13 mouse cellular contexts compared by ENCODE assay signal in genomic region chrX:36506863-36507262, GRCm38 (mm10). TPM values are rescaled to one million over a fixed set of nuclear protein-coding genes. Genes with fewer than 3 reads are reported as not detected.
DNase-seq lines count a peak whose midpoint lies in the region; ATAC-seq and TF ChIP-seq lines count a peak whose summit lies in the region.
"Had no signal": no experiment of that assay in that cellular context is flagged by ENCODE, and none has a peak within 500 bp of the region (broad histone marks: within the 10 kb centered on the region; RNA-seq: fewer than 3 reads in every experiment).

No protein-coding gene starts in this region.

- no peak for DNase-seq in gastrocnemius, adult 2 months
- DNase-seq in gastrocnemius, adult 18-20 months (ENCODE audit: low spot score), result no peak
- peak; percentile 63 for DNase-seq in lung, embryonic 14.5 days
- DNase-seq in lung, postnatal 10 days, result no peak
- DNase-seq in brain, embryonic 18.5 days (ENCODE audit: low read depth, low spot score), result peak; percentile 2
- DNase-seq in retina, embryonic 14.5 days (ENCODE audit: low spot score), result peak; percentile 65
- no peak for DNase-seq in left cerebral cortex, adult 8-10 months (ENCODE audit: low spot score in 2 of 2)
- DNase-seq: left cerebral cortex, postnatal 4 days; right cerebral cortex, adult 18-20 months had no signal

- no peaks in the 10 kb centered on the region for H3K27me3 ChIP-seq in lung, embryonic 14.5 days (ENCODE audit: insufficient read depth, low read length)
- no peaks in the 10 kb centered on the region for H3K27me3 ChIP-seq in forebrain, embryonic 12.5 days
- H3K27me3 ChIP-seq: heart, embryonic 13.5 days; kidney, embryonic 15.5 days; midbrain, embryonic 13.5 days had no signal

- peak; percentile 68 for TF ChIP-seq CTCF in gastrocnemius, adult 2 months (IDR thresholded peaks at IDR 0.05)
- peak; percentile 58 for TF ChIP-seq CTCF in lung, embryonic 14.5 days (IDR thresholded peaks at IDR 0.05; ENCODE audit: low read depth)

- H3K9ac ChIP-seq in lung, embryonic 14.5 days, result no peak overlapping the region
- no peak overlapping the region for H3K9ac ChIP-seq in forebrain, embryonic 12.5 days
- H3K9ac ChIP-seq: heart, embryonic 13.5 days; kidney, embryonic 15.5 days; midbrain, embryonic 13.5 days had no signal

- no peaks in the 10 kb centered on the region for H3K36me3 ChIP-seq in lung, embryonic 14.5 days (ENCODE audit: insufficient read depth)
- H3K36me3 ChIP-seq in forebrain, embryonic 12.5 days (replicated peaks), result no peaks in the 10 kb centered on the region
- H3K36me3 ChIP-seq: heart, embryonic 13.5 days; kidney, embryonic 15.5 days; midbrain, embryonic 13.5 days had no signal

- no peaks in the 10 kb centered on the region for H3K9me3 ChIP-seq in lung, embryonic 14.5 days (ENCODE audit: low read depth, low read length)
- no peaks in the 10 kb centered on the region for H3K9me3 ChIP-seq in forebrain, embryonic 12.5 days
- H3K9me3 ChIP-seq: heart, embryonic 13.5 days; kidney, embryonic 15.5 days; midbrain, embryonic 13.5 days had no signal

- H3K27ac ChIP-seq in gastrocnemius, adult 2 months, result no peak overlapping the region
- H3K27ac ChIP-seq in lung, embryonic 14.5 days (ENCODE audit: low read depth), result no peak overlapping the region
- no peak overlapping the region for H3K27ac ChIP-seq in forebrain, embryonic 12.5 days
- H3K27ac ChIP-seq: heart, embryonic 13.5 days; kidney, embryonic 15.5 days; midbrain, embryonic 13.5 days had no signal

- H3K4me1 ChIP-seq in lung, embryonic 14.5 days (ENCODE audit: insufficient read depth), result no peaks in the 10 kb centered on the region
- no peaks in the 10 kb centered on the region for H3K4me1 ChIP-seq in forebrain, embryonic 12.5 days
- H3K4me1 ChIP-seq: heart, embryonic 13.5 days; kidney, embryonic 15.5 days; midbrain, embryonic 13.5 days had no signal

- no peak for ATAC-seq in lung, embryonic 14.5 days (ENCODE audit: insufficient read depth)
- no peak for ATAC-seq in forebrain, embryonic 12.5 days (ENCODE audit: low FRiP score)
- ATAC-seq: midbrain, embryonic 13.5 days had no signal

- 41% methylated on average over 6 of the region's 6 CpGs for WGBS in lung, embryonic 14.5 days
- WGBS in forebrain, embryonic 12.5 days, result 64% methylated on average over 6 of the region's 6 CpGs

- intact Hi-C loops in gastrocnemius, adult 2 months (cut with DNase I), result no loop called here

- H3K4me2 ChIP-seq in lung, embryonic 14.5 days, result no peak overlapping the region
- no peak overlapping the region for H3K4me2 ChIP-seq in forebrain, embryonic 12.5 days
- H3K4me2 ChIP-seq: heart, embryonic 13.5 days; kidney, embryonic 15.5 days; midbrain, embryonic 13.5 days had no signal

- no peak overlapping the region for H3K4me3 ChIP-seq in gastrocnemius, adult 2 months
- H3K4me3 ChIP-seq in lung, embryonic 14.5 days (ENCODE audit: low read depth, low read length), result no peak overlapping the region
- no peak overlapping the region for H3K4me3 ChIP-seq in forebrain, embryonic 12.5 days (replicated peaks)
- H3K4me3 ChIP-seq: heart, embryonic 13.5 days; kidney, embryonic 15.5 days; midbrain, embryonic 13.5 days had no signal

RNA-seq across cellular contexts. Expression of gene Gm14569, which starts 15.2 kb away (rescaled TPM):
- total RNA-seq in gastrocnemius, adult 2 months (2021), result not detected
- total RNA-seq in gastrocnemius, adult 18-20 months (2021), result not detected
- not detected in 2 replicates for polyA plus RNA-seq in lung, embryonic 14.5 days (2014; fragmentation: Nextera tagmentation; extraction: Ambion mirVana)
- total RNA-seq in left cerebral cortex, adult 8-10 months (2022), result under 1 TPM in 1 of 4 experiments, not detected in 3; 0.25 TPM
- polyA plus RNA-seq in forebrain, embryonic 12.5 days (2016; fragmentation: Nextera tagmentation; extraction: Ambion mirVana), result not detected in 2 replicates
- total RNA-seq: left cerebral cortex, postnatal 4 days had no signal
- polyA plus RNA-seq: heart, embryonic 13.5 days; kidney, embryonic 15.5 days; midbrain, embryonic 13.5 days had no signal

Comparison
In these comparisons a context has a peak if more than half of its experiments do, and no peak if none do; other contexts are left out.
1. DNase-seq: peak in lung, embryonic 14.5 days (single experiment), brain, embryonic 18.5 days (single experiment) and retina, embryonic 14.5 days (single experiment); none in gastrocnemius, adult 2 months (single experiment), gastrocnemius, adult 18-20 months (single experiment), lung, postnatal 10 days (single experiment) and left cerebral cortex, adult 8-10 months (0 of 2).